Mouse (Mus musculus): Measurements from ENCODE around the gene Chd2.

- TF ChIP-seq POLR2A (IDR thresholded peaks at IDR 0.05; ENCODE audit: insufficient read depth, low read length) (no peak), CTCF (IDR thresholded peaks at IDR 0.05; ENCODE audit: low read depth, low read length) (no peak)
Measured at GRCm38 (mm10) chr7:73405550-73405949, 136.1 kb downstream of the Chd2 start.

Measured in ES-Bruce4 (cell line).